In genomic region chr6:146152843-146153242, GRCm38 (mm10) we compare ENCODE assay signal across 18 mouse cellular contexts.
"Had no signal": no experiment of that assay in that cellular context is flagged by ENCODE, and none has a peak within 500 bp of the region (broad histone marks: within the 10 kb centered on the region; RNA-seq: fewer than 3 reads in every experiment).

No protein-coding gene starts in this region.

- H3K9ac ChIP-seq: lung, embryonic 14.5 days; midbrain, embryonic 13.5 days; midbrain, embryonic 15.5 days; neural tube, embryonic 13.5 days; neural tube, embryonic 15.5 days had no signal

- H3K4me3 ChIP-seq: midbrain, embryonic 10.5 days; midbrain, embryonic 13.5 days; midbrain, embryonic 15.5 days; myocyte; neural tube, embryonic 13.5 days; neural tube, embryonic 15.5 days had no signal

- H3K36me3 ChIP-seq: midbrain, embryonic 10.5 days; midbrain, embryonic 13.5 days; midbrain, embryonic 15.5 days; neural tube, embryonic 13.5 days; neural tube, embryonic 15.5 days had no signal

- H3K4me1 ChIP-seq: midbrain, embryonic 13.5 days; midbrain, embryonic 15.5 days; neural tube, embryonic 15.5 days had no signal

- DNase-seq: lung, adult 18-20 months; lung, embryonic 14.5 days; lung, postnatal 10 days; lung, postnatal 4 days; retina, postnatal 1 day; right cerebral cortex, adult 18-20 months; right cerebral cortex, postnatal 25 days; right cerebral cortex, postnatal 4 days; spleen, adult 18-20 months; thymus, adult 18-20 months; thymus, postnatal 14 days; thymus, postnatal 36 days had no signal

- H3K27ac ChIP-seq: midbrain, embryonic 10.5 days; midbrain, embryonic 13.5 days; midbrain, embryonic 15.5 days; neural tube, embryonic 13.5 days; neural tube, embryonic 15.5 days had no signal

- H3K27me3 ChIP-seq: midbrain, embryonic 13.5 days; midbrain, embryonic 15.5 days; neural tube, embryonic 13.5 days; neural tube, embryonic 15.5 days had no signal

- H3K9me3 ChIP-seq: midbrain, embryonic 10.5 days; midbrain, embryonic 13.5 days; midbrain, embryonic 15.5 days; neural tube, embryonic 13.5 days; neural tube, embryonic 15.5 days had no signal

- H3K4me2 ChIP-seq: lung, embryonic 14.5 days; midbrain, embryonic 13.5 days; midbrain, embryonic 15.5 days; neural tube, embryonic 13.5 days; neural tube, embryonic 15.5 days had no signal

- ATAC-seq: midbrain, embryonic 13.5 days; midbrain, embryonic 15.5 days had no signal
